ENCODE assay signal across 9 mouse cellular contexts in genomic region chr17:40824549-40824948, GRCm38 (mm10). TPM values are rescaled to one million over a fixed set of nuclear protein-coding genes. Genes with fewer than 3 reads are reported as not detected.
DNase-seq lines count a peak whose midpoint lies in the region; ATAC-seq and TF ChIP-seq lines count a peak whose summit lies in the region.
"Had no signal": no experiment of that assay in that cellular context is flagged by ENCODE, and none has a peak within 500 bp of the region (broad histone marks: within the 10 kb centered on the region; RNA-seq: fewer than 3 reads in every experiment).

No protein-coding gene starts in this region.

- no peak overlapping the region for H3K4me3 ChIP-seq in CH12.LX (replicated peaks in 1 of 3; ENCODE audit: low read depth in 2 of 3, low read length in 2 of 3, poor library complexity in 1 of 3)

- dilution Hi-C loops in CH12.LX (cut with MboI; ENCODE audit: extremely low pct_ligation_motif_present, extremely low pct_unique_long_range_greater_than_20kb, low sequenced_read_pairs), result no loop called here

- no peak overlapping the region for H3K27ac ChIP-seq in CH12.LX (ENCODE audit: insufficient read depth, low read depth)

- in situ Hi-C loops in CH12.LX (cut with MboI; ENCODE audit: low pct_ligation_motif_present, low pct_unique_long_range_greater_than_20kb, low sequenced_read_pairs), result no loop called here

- 0 out of 2 replicates have a peak, but pooled peaks have one; percentile 43 for ATAC-seq in erythroid progenitor cell, adult 5-6 weeks (replicated peaks; ENCODE audit: low FRiP score, poor library complexity, severe bottlenecking)

- no peaks in the 10 kb centered on the region for H3K36me3 ChIP-seq in CH12.LX (replicated peaks in 1 of 2; ENCODE audit: control insufficient read depth in 1 of 2, insufficient read depth in 1 of 2, low read length in 1 of 2)

- no peak for TF ChIP-seq POLR2A in CH12.LX (IDR thresholded peaks at IDR 0.05; ENCODE audit: low read depth, low read length)

- DNase-seq in layer of hippocampus, postnatal 10 days (ENCODE audit: low spot score in 2 of 2), result peak; percentile 13 to 33
- no peak for DNase-seq in layer of hippocampus, adult 8-10 months (ENCODE audit: low spot score in 2 of 2)
- DNase-seq in CH12.LX (ENCODE audit: extremely low read depth) (peak; percentile 41), NIH3T3 (ENCODE audit: low read depth) (peak; percentile 75)
- peak; percentile 69 for DNase-seq in lung, postnatal 10 days
- no peak for DNase-seq in cerebellum, adult 11-12 months

- TF ChIP-seq EP300 in CH12.LX (IDR thresholded peaks at IDR 0.05; ENCODE audit: low read length), result no peak

- no peaks in the 10 kb centered on the region for H3K4me1 ChIP-seq in CH12.LX (ENCODE audit: control insufficient read depth in 1 of 2, insufficient read depth in 2 of 2)

- no peak overlapping the region for H3K4me2 ChIP-seq in CH12.LX (ENCODE audit: insufficient read depth, low read depth, poor library complexity, severe bottlenecking)

- peaks cover 2% of the 10 kb centered on the region for H3K9me3 ChIP-seq in CH12.LX (replicated peaks; ENCODE audit: low read length)

- peak; percentile 21 to 59; a peak in 2 of 4 replicates for TF ChIP-seq CTCF in CH12.LX (conservative IDR thresholded peaks at IDR 0.05 in 1 of 2, IDR thresholded peaks at IDR 0.05 in 1 of 2; ENCODE audit: low read depth in 2 of 2, low read length in 2 of 2)

- H3K27me3 ChIP-seq in CH12.LX (replicated peaks), result no peaks in the 10 kb centered on the region

- H3K9ac ChIP-seq in CH12.LX (ENCODE audit: insufficient read depth, low read depth), result no peak overlapping the region

- peak; percentile 53 for TF ChIP-seq RAD21 in CH12.LX (IDR thresholded peaks at IDR 0.05; ENCODE audit: low read depth, low read length)

- H3K79me2 ChIP-seq in CH12.LX (replicated peaks; ENCODE audit: control insufficient read depth, extremely low read depth, insufficient read depth, poor library complexity, severe bottlenecking), result no peaks in the 10 kb centered on the region

TF ChIP-seq in CH12.LX, 34 proteins besides CTCF, POLR2A, EP300 and RAD21:
- TF ChIP-seq HCFC1 (IDR thresholded peaks at IDR 0.05; ENCODE audit: low read depth, low read length) (no peak), SMC3 (IDR thresholded peaks at IDR 0.05; ENCODE audit: low read depth, low read length) (0 out of 2 replicates have a peak, but pooled peaks have one; percentile 3)

RNA-seq across cellular contexts. Expression of gene Rhag, which starts 13.6 kb away (rescaled TPM):
- total RNA-seq in layer of hippocampus, postnatal 10 days (2021), result not detected
- total RNA-seq in layer of hippocampus, adult 8-10 months (2022), result not detected
- total RNA-seq in CH12.LX (2012; rRNA removed), result not detected in 2 replicates
- not detected in 2 replicates for total RNA-seq in CH12.LX (2014; rRNA removed)
- polyA plus RNA-seq in CH12.LX (2012; ENCODE audit: insufficient read length, low read depth), result not detected in 2 replicates
- total RNA-seq in erythroid progenitor cell, adult 5-6 weeks (2015; ENCODE audit: low replicate concordance), result 908 and 1,028 TPM in 2 replicates
- total RNA-seq in erythroid progenitor cell, adult 5-6 weeks (2017; ENCODE audit: low replicate concordance), result 496 and 547 TPM in 2 replicates
- polyA plus RNA-seq: gonadal fat pad, adult 2 months had no signal

RNA-seq across cellular contexts. Expression of gene Crisp2, which starts 17.7 kb away (rescaled TPM):
- total RNA-seq in layer of hippocampus, postnatal 10 days (2021), result not detected
- total RNA-seq in layer of hippocampus, adult 8-10 months (2022), result not detected
- total RNA-seq in CH12.LX (2012; rRNA removed) (not detected in 2 replicates), CH12.LX (2014; rRNA removed) (not detected in 2 replicates)
- not detected in 2 replicates for polyA plus RNA-seq in CH12.LX (2012; ENCODE audit: insufficient read length, low read depth)
- total RNA-seq in erythroid progenitor cell, adult 5-6 weeks (2015; ENCODE audit: low replicate concordance), result 1.3 TPM in 1 of 2 replicates, not detected in the other
- not detected in 2 replicates for total RNA-seq in erythroid progenitor cell, adult 5-6 weeks (2017; ENCODE audit: low replicate concordance)
- polyA plus RNA-seq: neural tube, embryonic 14.5 days had no signal

RNA-seq across cellular contexts. Expression of gene 9130008F23Rik, which starts 55.8 kb away (rescaled TPM):
- under 1 TPM; 0.53 to 0.69 TPM for total RNA-seq in layer of hippocampus, postnatal 10 days (2021)
- total RNA-seq in layer of hippocampus, adult 8-10 months (2022), result under 1 TPM in 1 of 4 experiments, not detected in 3; 0.43 TPM
- total RNA-seq in CH12.LX (2012; rRNA removed), result not detected in 2 replicates
- total RNA-seq in CH12.LX (2014; rRNA removed), result not detected in 2 replicates
- not detected in 2 replicates for polyA plus RNA-seq in CH12.LX (2012; ENCODE audit: insufficient read length, low read depth)
- total RNA-seq in erythroid progenitor cell, adult 5-6 weeks (2015; ENCODE audit: low replicate concordance), result not detected in 2 replicates
- total RNA-seq in erythroid progenitor cell, adult 5-6 weeks (2017; ENCODE audit: low replicate concordance), result not detected in 2 replicates

Comparison
In these comparisons a context has a peak if more than half of its experiments do, and no peak if none do; other contexts are left out.
1. DNase-seq: peak in layer of hippocampus, postnatal 10 days (2 of 2), CH12.LX (single experiment), NIH3T3 (single experiment) and lung, postnatal 10 days (single experiment); none in layer of hippocampus, adult 8-10 months (0 of 2) and cerebellum, adult 11-12 months (single experiment).
2. RNA of gene Rhag, which starts 13.6 kb away (total RNA-seq): 496 to 1,028 TPM in erythroid progenitor cell, adult 5-6 weeks; not detected in layer of hippocampus, postnatal 10 days, not detected in layer of hippocampus, adult 8-10 months and not detected in CH12.LX; every median in the first group is over 100 times any median in the second.